Mouse (Mus musculus) ES-E14 (cell line): ENCODE measurements around the gene Cux1. TPM values are rescaled to one million over a fixed set of nuclear protein-coding genes. Genes with fewer than 3 reads are reported as not detected.

Experiments used
- DNase-seq: peaks from one replicate; pipeline ENCODE4 v3.0.0-alpha.2; 2013; ENCODE audit warnings: low read depth, low spot score
- H3K27ac ChIP-seq: 2 replicates; pipeline ENCODE4 v1.5.1; 2012; ENCODE audit warnings: low read depth, mild to moderate bottlenecking, low read length, moderate library complexity, mixed read lengths; ENCODE audit not compliant: poor library complexity, insufficient read depth, severe bottlenecking
- H3K36me3 ChIP-seq: 2 replicates; pipeline ENCODE4 v1.6.1; 2012; ENCODE audit warnings: mild to moderate bottlenecking, low read length, moderate library complexity, mixed read lengths; ENCODE audit not compliant: control insufficient read depth, poor library complexity, insufficient read depth, severe bottlenecking
- H3K4me1 ChIP-seq, 2 experiments: fragments of 150-350 bp in 1 of 2; sonication (generic) in 1 of 2; 2 replicates each; pipeline ENCODE4 v1.6.1; 2012; ENCODE audit warnings: low read length in 2 of 2, mild to moderate bottlenecking in 1 of 2, mixed read lengths in 1 of 2; ENCODE audit not compliant: control insufficient read depth in 2 of 2, insufficient read depth in 2 of 2, poor library complexity in 1 of 2
- H3K4me3 ChIP-seq, 2 experiments: fragments of 150-350 bp in 1 of 2; sonication (generic) in 1 of 2; 2 replicates each; pipeline ENCODE4 v1.5.1; 2012; ENCODE audit warnings: low read length in 2 of 2, low read depth in 1 of 2, mild to moderate bottlenecking in 1 of 2, mixed read lengths in 1 of 2; ENCODE audit not compliant: insufficient read depth in 1 of 2, poor library complexity in 1 of 2, severe bottlenecking in 1 of 2
- H3K9ac ChIP-seq: 2 replicates; pipeline ENCODE4 v1.6.1; 2012; ENCODE audit warnings: low read depth, mild to moderate bottlenecking, low read length, mixed read lengths; ENCODE audit not compliant: poor library complexity, insufficient read depth, severe bottlenecking
- H3K9me3 ChIP-seq: fragments of 150-350 bp; sonication (generic); 2 replicates; pipeline ENCODE4 v1.6.1; 2012; ENCODE audit warnings: low read depth, mild to moderate bottlenecking, low read length; ENCODE audit not compliant: control insufficient read depth, insufficient read depth
- CHD2 ChIP-seq: IDR thresholded peaks from 2 replicates; pipeline ENCODE4 v1.6.1; 2014; ENCODE audit warnings: mild to moderate bottlenecking, low read depth, low read length, inconsistent platforms
- HCFC1 ChIP-seq: IDR thresholded peaks from 2 replicates; pipeline ENCODE4 v1.6.1; 2012; ENCODE audit warnings: low read length, inconsistent platforms, borderline replicate concordance; ENCODE audit not compliant: insufficient read depth
- MAFK ChIP-seq: IDR thresholded peaks from 2 replicates; pipeline ENCODE4 v1.6.1; 2014; ENCODE audit warnings: mild to moderate bottlenecking, low read depth, low read length, inconsistent platforms; ENCODE audit not compliant: insufficient read depth
- ZC3H11A ChIP-seq: IDR thresholded peaks from 2 replicates; pipeline ENCODE4 v1.6.1; 2012; ENCODE audit warnings: low read depth, mild to moderate bottlenecking, inconsistent platforms, low read length, borderline replicate concordance
- ZNF384 ChIP-seq: IDR thresholded peaks from 2 replicates; pipeline ENCODE4 v1.6.1; 2012; ENCODE audit warnings: low read depth, low read length, inconsistent platforms
- in situ Hi-C, 2 experiments: fragments of 600-800 bp; cut with MboI; formaldehyde crosslinking; loops; one replicate each; pipeline ENCODE4 v1.15.1; 2025; ENCODE audit warnings: low sequenced_read_pairs in 2 of 2, inconsistent platforms in 1 of 2; ENCODE audit not compliant: unreplicated experiment in 2 of 2
- total RNA-seq: library from RNA; depleted of rRNA; stranded (reverse); fragments of 300-350 nt; gene quantifications from 2 replicates; pipeline ENCODE4 v1.2.3, GENCODE M21; 2012

Gene Cux1
- total RNA-seq, 1 experiment = 23.6 TPM

- TF ChIP-seq ZNF384 = no peak
- no peak for TF ChIP-seq HCFC1
- TF ChIP-seq CHD2 = no peak
- no peak for TF ChIP-seq ZC3H11A
- TF ChIP-seq MAFK = no peak
- no peak for DNase-seq
- Histone ChIP-seq H3K4me3 (no peak overlapping the region), H3K4me1 (no peaks in the 10 kb centered on the region), H3K9ac (no peak overlapping the region), H3K27ac (no peak overlapping the region), H3K9me3 (no peaks in the 10 kb centered on the region), H3K36me3 (peaks cover 6% of the 10 kb centered on the region; the same call in 1 of the 2 replicates)
- in situ Hi-C loops = no loop called here
These were observed 204.6 kb downstream of the Cux1 start for GRCm38 (mm10) chr5:136362473-136363230.

GRCm38 (mm10) chr5:136362021-136362420, 205.3 kb downstream of the Cux1 start:
- in situ Hi-C loops = no loop called here
- H3K4me1 ChIP-seq = no peaks in the 10 kb centered on the region
- no peak overlapping the region for H3K4me3 ChIP-seq
- DNase-seq = no peak
- TF ChIP-seq CHD2 (no peak), HCFC1 (no peak), ZC3H11A (no peak), ZNF384 (no peak), MAFK (no peak)
- H3K9ac ChIP-seq = no peak overlapping the region
- H3K27ac ChIP-seq = no peak overlapping the region
- peaks cover 6% of the 10 kb centered on the region; the same call in 1 of the 2 replicates for H3K36me3 ChIP-seq
- H3K9me3 ChIP-seq = no peaks in the 10 kb centered on the region

- TF ChIP-seq ZNF384 (no peak), HCFC1 (no peak), ZC3H11A (no peak), CHD2 (no peak), MAFK (no peak)
- Histone ChIP-seq H3K4me3 (no peak overlapping the region), H3K4me1 (no peaks in the 10 kb centered on the region), H3K9ac (no peak overlapping the region), H3K9me3 (no peaks in the 10 kb centered on the region), H3K27ac (no peak overlapping the region), H3K36me3 (peaks cover 11% of the 10 kb centered on the region; the same call in 1 of the 2 replicates)
- no peak for DNase-seq
- in situ Hi-C loops = no loop called here
These were observed 210.1 kb downstream of the Cux1 start for GRCm38 (mm10) chr5:136357227-136357626.

GRCm38 (mm10) chr5:136355583-136356126, 211.6 kb downstream of the Cux1 start:
- no peaks in the 10 kb centered on the region for H3K9me3 ChIP-seq
- H3K36me3 ChIP-seq = peaks cover 10% of the 10 kb centered on the region; the same call in 1 of the 2 replicates
- TF ChIP-seq ZC3H11A (no peak), ZNF384 (no peak), CHD2 (no peak), HCFC1 (no peak), MAFK (no peak)
- no peak for DNase-seq
- in situ Hi-C loops = no loop called here
- no peaks in the 10 kb centered on the region for H3K4me1 ChIP-seq
- H3K9ac ChIP-seq = no peak overlapping the region
- H3K27ac ChIP-seq = no peak overlapping the region
- no peak overlapping the region for H3K4me3 ChIP-seq
